Mouse (Mus musculus): Measurements from ENCODE around the gene Mtmr11. TPM values are rescaled to one million over a fixed set of nuclear protein-coding genes. Genes with fewer than 3 reads are reported as not detected.

Mtmr11 gene
- total RNA-seq, 2 experiments from 2014 or later: 6.6 to 7.8 TPM

DNA sequence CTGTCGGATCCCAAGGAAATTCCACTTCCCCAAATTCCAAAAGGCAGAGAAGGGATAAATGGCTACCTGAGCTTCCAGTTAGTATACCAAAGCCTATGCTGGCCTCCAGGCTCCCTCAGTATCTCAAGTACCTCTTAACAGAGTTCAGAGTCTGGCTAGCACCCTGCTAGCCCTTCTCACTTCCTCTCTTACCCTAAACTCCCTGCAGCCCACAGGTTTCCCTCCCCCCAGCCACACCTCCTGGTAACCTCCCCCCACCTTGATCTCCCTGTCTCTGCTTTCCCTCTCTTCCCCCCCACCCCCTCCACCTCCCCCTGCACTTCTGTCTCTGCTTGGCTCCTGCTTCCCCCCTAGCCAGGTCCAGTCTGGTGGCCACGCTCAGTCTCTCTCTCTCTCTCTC lies 37.9 kb downstream of the Mtmr11 start:
- intact Hi-C loops (cut with DNase I): no loop called here

DNA sequence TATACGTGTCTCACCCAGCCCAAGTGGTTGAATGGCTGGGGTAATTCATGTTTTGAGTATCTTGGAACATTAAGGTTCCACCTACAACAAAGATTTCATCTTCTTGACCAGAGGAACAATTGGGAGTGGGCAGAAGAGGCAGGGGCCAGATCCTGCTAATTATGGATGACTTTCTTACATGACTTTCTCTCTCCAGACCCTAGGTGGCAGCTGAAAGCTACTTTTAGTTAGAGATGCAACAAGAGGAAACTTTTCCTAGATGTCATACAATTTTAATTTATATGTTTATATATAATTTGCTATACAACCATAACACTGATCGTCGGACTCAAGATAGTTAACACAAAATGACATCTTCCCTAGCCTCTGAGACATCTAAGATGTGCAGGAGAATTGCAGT lies 46.0 kb downstream of the Mtmr11 start:
- intact Hi-C loops (cut with DNase I): no loop called here
- DNase-seq: no peak

More for the DNA sequence above, 37.9 kb downstream of the Mtmr11 start:
- no peak for DNase-seq

DNA sequence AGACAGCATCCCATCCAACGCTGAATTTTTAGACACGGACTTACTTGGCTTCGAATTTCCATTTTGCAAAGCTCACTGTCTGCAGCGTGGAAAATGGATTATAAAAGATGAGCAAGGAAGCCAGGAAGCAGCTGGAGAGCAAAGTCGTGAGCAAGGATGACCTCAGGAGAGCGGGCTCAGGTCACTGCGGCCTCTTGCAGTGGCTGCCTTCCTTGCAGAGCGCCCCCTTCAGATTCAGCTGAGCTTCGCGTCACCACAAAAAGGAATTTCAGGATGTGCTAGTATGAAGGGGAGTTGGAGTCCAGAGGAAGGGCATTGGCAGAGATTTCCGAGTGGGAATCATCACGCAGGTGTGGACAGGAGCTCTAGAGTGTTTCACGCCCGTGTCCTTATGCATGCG lies 47.4 kb downstream of the Mtmr11 start:
- peak in 1 of 2 experiments; percentile 47 for DNase-seq
- intact Hi-C loops (cut with DNase I): no loop called here

DNA sequence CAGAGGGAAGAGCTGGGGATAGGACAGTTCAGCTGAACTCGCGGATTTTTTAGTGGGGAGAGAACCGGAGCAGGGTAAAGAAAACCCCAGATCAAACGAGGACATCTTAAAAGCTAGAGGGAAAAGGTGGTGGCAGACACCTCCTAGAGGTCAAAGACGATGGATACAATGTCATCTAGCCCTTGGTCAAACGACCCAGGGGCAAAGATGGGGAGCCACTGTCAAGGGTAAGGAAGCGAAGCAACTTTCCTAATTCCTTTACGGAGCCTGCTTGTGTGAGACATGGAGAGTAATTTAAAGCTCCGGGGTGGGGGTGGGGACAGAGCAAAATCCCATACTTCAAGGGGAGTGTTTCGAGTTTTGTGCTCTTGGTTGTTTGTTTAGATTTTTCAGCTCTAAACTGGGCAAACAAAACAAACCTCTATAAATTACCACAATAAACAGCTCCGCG lies 57.4 kb downstream of the Mtmr11 start:
- DNase-seq: peak; percentile 53 to 64
- intact Hi-C loops (cut with DNase I): loop anchor here (5.0 kb wide), 1 partner anchor 152 kb away; no protein-coding TSS in a partner anchor

DNA sequence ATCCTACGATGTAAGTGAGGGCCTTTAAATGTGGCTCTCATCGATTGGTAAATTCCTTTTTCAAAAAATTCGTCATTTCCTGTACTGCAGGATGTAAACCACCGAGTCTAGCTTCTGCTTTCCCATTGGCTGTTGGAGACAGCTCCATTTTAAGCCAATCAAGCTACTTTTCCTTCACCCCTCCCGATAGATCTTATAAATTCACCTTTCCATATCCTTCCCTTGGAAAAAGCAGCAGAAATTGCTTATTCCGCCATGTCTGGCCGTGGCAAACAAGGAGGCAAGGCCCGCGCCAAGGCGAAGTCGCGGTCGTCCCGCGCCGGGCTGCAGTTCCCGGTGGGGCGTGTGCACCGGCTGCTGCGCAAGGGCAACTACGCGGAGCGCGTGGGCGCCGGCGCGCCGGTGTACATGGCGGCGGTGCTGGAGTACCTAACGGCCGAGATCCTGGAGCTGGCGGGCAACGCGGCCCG lies 57.9 kb downstream of the Mtmr11 start, which contains the start of the genes Bola1 and Hist2h2ab:
Gene Bola1, minus strand, starts transcription at position 49 of the 470 bp plus-strand sequence.
Gene Hist2h2ab, plus strand, starts transcription at position 205 of the 470 bp plus-strand sequence.
- DNase-seq: peak; percentile 85 to 88
- intact Hi-C loops (cut with DNase I): loop anchor here (2.0 to 5.0 kb wide), 2 partner anchors 45 to 152 kb away; no protein-coding TSS in a partner anchor

DNA sequence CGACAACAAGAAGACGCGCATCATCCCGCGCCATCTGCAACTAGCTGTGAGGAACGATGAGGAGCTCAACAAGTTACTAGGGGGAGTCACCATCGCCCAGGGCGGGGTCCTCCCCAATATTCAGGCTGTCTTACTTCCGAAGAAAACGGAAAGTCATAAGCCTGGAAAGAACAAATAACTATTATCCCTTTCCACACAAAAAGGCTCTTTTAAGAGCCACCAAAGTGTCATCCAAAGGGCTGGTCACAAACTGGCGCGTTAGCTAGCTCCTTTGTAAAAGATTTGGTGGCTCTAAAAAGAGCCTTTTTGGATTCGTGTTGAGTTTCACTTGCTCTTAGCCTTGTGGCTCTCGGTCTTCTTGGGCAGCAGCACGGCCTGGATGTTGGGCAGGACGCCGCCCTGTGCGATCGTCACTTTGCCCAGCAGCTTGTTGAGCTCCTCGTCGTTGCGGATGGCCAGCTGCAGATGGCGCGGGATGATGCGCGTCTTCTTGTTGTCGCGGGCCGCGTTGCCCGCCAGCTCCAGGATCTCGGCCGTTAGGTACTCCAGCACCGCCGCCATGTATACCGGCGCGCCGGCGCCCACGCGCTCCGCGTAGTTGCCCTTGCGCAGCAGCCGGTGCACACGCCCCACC lies 58.4 kb downstream of the Mtmr11 start:
- intact Hi-C loops (cut with DNase I): loop anchor here (2.0 kb wide), 1 partner anchor 45 kb away; no protein-coding TSS in a partner anchor
- peak in 1 of 2 experiments; percentile 42 for DNase-seq

DNA sequence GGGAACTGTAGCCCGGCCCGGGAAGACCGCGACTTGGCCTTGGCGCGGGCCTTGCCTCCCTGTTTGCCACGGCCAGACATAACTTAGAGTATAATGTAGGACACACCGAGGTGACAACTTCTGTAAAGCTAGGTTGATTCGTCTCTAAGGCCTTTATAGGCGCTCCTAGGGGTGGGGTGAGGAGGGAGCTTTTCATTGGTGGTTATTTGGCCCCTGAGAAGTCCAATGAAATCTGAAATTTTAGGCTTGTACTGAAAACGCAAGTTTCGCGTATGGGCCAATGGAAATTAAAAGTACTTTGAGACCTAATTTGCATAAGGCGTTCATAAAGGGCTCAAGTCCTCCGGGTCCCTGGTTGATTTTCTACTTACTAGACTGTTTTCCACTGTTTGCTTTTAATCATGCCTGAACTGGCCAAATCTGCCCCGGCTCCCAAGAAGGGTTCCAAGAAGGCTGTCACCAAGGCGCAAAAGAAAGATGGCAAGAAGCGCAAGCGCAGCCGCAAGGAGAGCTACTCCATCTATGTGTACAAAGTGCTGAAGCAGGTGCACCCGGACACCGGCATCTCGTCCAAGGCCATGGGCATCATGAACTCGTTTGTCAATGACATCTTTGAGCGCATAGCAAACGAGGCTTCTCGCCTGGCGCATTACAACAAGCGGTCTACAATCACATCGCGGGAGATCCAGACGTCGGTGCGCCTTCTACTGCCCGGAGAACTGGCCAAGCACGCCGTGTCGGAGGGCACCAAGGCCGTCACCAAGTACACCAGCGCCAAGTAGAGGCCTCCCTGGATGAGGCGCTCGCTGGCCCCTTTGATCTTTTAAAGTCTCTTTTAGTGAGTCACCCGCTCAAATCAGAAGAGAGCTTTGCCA lies 59.2 kb downstream of the Mtmr11 start, which contains the start of the genes Hist2h2ac and Hist2h2be:
Gene Hist2h2ac, minus strand, starts transcription at position 116 of the 875 bp plus-strand sequence.
Gene Hist2h2be, plus strand, starts transcription at position 355 of the 875 bp plus-strand sequence.
- DNase-seq: peak; percentile 91 to 93
- intact Hi-C loops (cut with DNase I): loop anchor here (2.0 kb wide), 1 partner anchor 46 kb away; no protein-coding TSS in a partner anchor

Small RNA genes within 50 kb of the gene (microRNA-seq; reads per million reads assigned to microRNA genes)
- gene Gm44492: 0 to 0.70 reads per million in 2 experiments

Other genes with a start within 250 kb of the Mtmr11 start
- gene Anp32e, start 232.8 kb upstream of the Mtmr11 start, total RNA-seq (2021): 100 to 1,000 TPM; 102 to 109 TPM
- gene Plekho1, start 166.0 kb upstream of the Mtmr11 start, total RNA-seq (2021): 100 to 1,000 TPM; 111 to 118 TPM
- gene Vps45, start 103.5 kb upstream of the Mtmr11 start, total RNA-seq (2021): 10 to 100 TPM; 24.7 to 34.4 TPM
- 10 to 100 TPM; 50.9 to 51.0 TPM for gene Otud7b, start 57.5 kb upstream of the Mtmr11 start, total RNA-seq (2021)
- gene Sf3b4, start 10.3 kb downstream of the Mtmr11 start, total RNA-seq (2021): 10 to 100 TPM; 27.8 to 28.2 TPM
- 10 to 100 TPM; 13.7 to 14.0 TPM for gene Sv2a, start 19.1 kb downstream of the Mtmr11 start, total RNA-seq (2021)
- gene Bola1, start 57.7 kb downstream of the Mtmr11 start, total RNA-seq (2021): 10 to 100 TPM; 19.3 to 19.6 TPM
- gene Hist2h2ab, start 57.9 kb downstream of the Mtmr11 start, total RNA-seq (2021): 10 to 100 TPM; 10.6 to 14.9 TPM
- 100 to 1,000 TPM; 103 to 121 TPM for gene Hist2h2ac, start 58.9 kb downstream of the Mtmr11 start, total RNA-seq (2021)
- gene Hist2h2be, start 59.1 kb downstream of the Mtmr11 start, total RNA-seq (2021): 1 to 10 TPM; 4.6 to 5.9 TPM
- 10 to 100 TPM; 78.6 to 96.2 TPM for gene Hist2h3c2, start 77.1 kb downstream of the Mtmr11 start, total RNA-seq (2021)
- 100 to 1,000 TPM; 615 to 716 TPM for gene Hist2h2aa2, start 78.3 kb downstream of the Mtmr11 start, total RNA-seq (2021)
- 10 to 100 TPM; 21.8 to 28.9 TPM for gene Hist2h2aa1, start 83.5 kb downstream of the Mtmr11 start, total RNA-seq (2021)
- under 1 TPM in 1 of 2 experiments, not detected in 1; 0.22 TPM for gene Hist2h3c1, start 84.7 kb downstream of the Mtmr11 start, total RNA-seq (2021)
- 10 to 100 TPM; 49.8 to 51.8 TPM for gene Hist2h4, start 101.3 kb downstream of the Mtmr11 start, total RNA-seq (2021)
- gene Hist2h3b, start 106.7 kb downstream of the Mtmr11 start, total RNA-seq (2021): 100 to 1,000 TPM; 369 to 427 TPM
- gene Hist2h2bb, start 107.7 kb downstream of the Mtmr11 start, total RNA-seq (2021): 100 to 1,000 TPM; 376 to 419 TPM
- gene Fcgr1, start 132.0 kb downstream of the Mtmr11 start, total RNA-seq (2021): 1 to 10 TPM in 1 of 2 experiments, under 1 TPM in 1; 0.38 to 1.2 TPM

All from heart, postnatal 10 days (tissue).